Mouse (Mus musculus): ENCODE data around the gene Kcnj14.

- TF ChIP-seq CTCF (IDR thresholded peaks at IDR 0.05; ENCODE audit: control insufficient read depth, insufficient read depth, insufficient replicate concordance, low read depth, low read length) (no peak), POLR2A (IDR thresholded peaks at IDR 0.05; ENCODE audit: control insufficient read depth, low read depth, low read length) (peak; percentile 56)
Measured at GRCm38 (mm10) chr7:45830427-45831127, 6.0 kb upstream of the Kcnj14 start, which contains the start of gene Grwd1.
